In the genomic region with DNA sequence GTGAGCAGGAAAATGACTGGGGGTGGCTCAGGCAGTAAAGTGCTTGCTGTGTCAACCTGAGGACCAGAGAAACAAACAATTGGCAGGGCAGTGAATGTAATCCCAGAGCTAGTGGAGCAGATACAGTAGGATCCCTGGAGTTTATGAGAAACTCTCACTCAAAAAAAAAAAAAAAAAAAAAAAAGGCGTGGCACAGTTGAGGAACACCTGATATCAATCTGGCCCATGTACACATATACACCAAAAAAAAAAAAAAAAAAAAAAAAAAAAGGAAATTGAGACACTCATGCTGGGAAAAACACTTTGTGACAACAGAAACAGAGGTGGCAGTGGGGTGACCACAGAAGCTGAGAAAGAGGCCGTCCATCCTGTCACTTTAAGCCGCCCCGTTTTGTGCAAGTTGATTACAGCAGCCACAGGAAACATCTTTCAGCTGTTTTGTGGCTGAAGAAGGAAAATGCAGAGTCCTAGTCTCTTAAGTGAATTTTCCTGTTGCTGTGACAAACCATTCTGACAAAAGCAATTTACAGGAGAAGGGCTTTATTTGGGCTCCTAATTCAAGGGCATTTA, we compare ENCODE assay signal across 10 mouse cellular contexts. TPM values are rescaled to one million over a fixed set of nuclear protein-coding genes. Genes with fewer than 3 reads are reported as not detected.
DNase-seq lines count a peak whose midpoint lies in the region; ATAC-seq and TF ChIP-seq lines count a peak whose summit lies in the region.
"Had no signal": no experiment of that assay in that cellular context is flagged by ENCODE, and none has a peak within 500 bp of the region (broad histone marks: within the 10 kb centered on the region; RNA-seq: fewer than 3 reads in every experiment).

No protein-coding gene starts in this region.

- TF ChIP-seq CTCF in CH12.LX (conservative IDR thresholded peaks at IDR 0.05 in 1 of 2, IDR thresholded peaks at IDR 0.05 in 1 of 2; ENCODE audit: low read depth in 2 of 2, low read length in 2 of 2): no peak
- no peak for TF ChIP-seq CTCF in bone marrow, adult 2 months (IDR thresholded peaks at IDR 0.05; ENCODE audit: control insufficient read depth, insufficient read depth, low read length)

- peak; percentile 93 for ATAC-seq in megakaryocyte progenitor cell, adult 5-6 weeks (replicated peaks; ENCODE audit: poor library complexity)
- ATAC-seq: forebrain, embryonic 14.5 days; Patski had no signal

- WGBS in bone marrow, adult 2 months: 7% methylated on average over 4 of the region's 4 CpGs

- H3K27me3 ChIP-seq in CH12.LX (replicated peaks): no peaks in the 10 kb centered on the region
- H3K27me3 ChIP-seq: Patski had no signal

- peak; percentile 29 for DNase-seq in kidney, postnatal 10 days
- no peak for DNase-seq in kidney, adult 9 months
- DNase-seq in CH12.LX (ENCODE audit: extremely low read depth): no peak
- no peak for DNase-seq in urinary bladder, adult 18-20 months (ENCODE audit: low spot score in 2 of 2)
- DNase-seq in cerebellum, adult 11-12 months: no peak

- in situ Hi-C loops in CH12.LX (cut with MboI; ENCODE audit: low pct_ligation_motif_present, low pct_unique_long_range_greater_than_20kb, low sequenced_read_pairs): no loop called here

- H3K9ac ChIP-seq in CH12.LX (ENCODE audit: insufficient read depth, low read depth): no peak overlapping the region

- no peaks in the 10 kb centered on the region for H3K79me2 ChIP-seq in CH12.LX (replicated peaks; ENCODE audit: control insufficient read depth, extremely low read depth, insufficient read depth, poor library complexity, severe bottlenecking)

- dilution Hi-C loops in CH12.LX (cut with MboI; ENCODE audit: extremely low pct_ligation_motif_present, extremely low pct_unique_long_range_greater_than_20kb, low sequenced_read_pairs): no loop called here

- TF ChIP-seq POLR2A in CH12.LX (IDR thresholded peaks at IDR 0.05; ENCODE audit: low read depth, low read length): no peak
- TF ChIP-seq POLR2A in bone marrow, adult 2 months (IDR thresholded peaks at IDR 0.05; ENCODE audit: borderline replicate concordance, control insufficient read depth, low read depth, low read length): no peak

- TF ChIP-seq EP300 in CH12.LX (IDR thresholded peaks at IDR 0.05; ENCODE audit: low read length): no peak

- no peaks in the 10 kb centered on the region for H3K36me3 ChIP-seq in CH12.LX (replicated peaks in 1 of 2; ENCODE audit: control insufficient read depth in 1 of 2, insufficient read depth in 1 of 2, low read length in 1 of 2)

- no peak overlapping the region for H3K4me2 ChIP-seq in CH12.LX (ENCODE audit: insufficient read depth, low read depth, poor library complexity, severe bottlenecking)

- TF ChIP-seq RAD21 in CH12.LX (IDR thresholded peaks at IDR 0.05; ENCODE audit: low read depth, low read length): no peak

- H3K27ac ChIP-seq in CH12.LX (ENCODE audit: insufficient read depth, low read depth): no peak overlapping the region
- H3K27ac ChIP-seq in bone marrow, adult 2 months (ENCODE audit: control insufficient read depth, insufficient read depth, low read depth, low read length, poor library complexity): peak overlapping the region; percentile 90
- H3K27ac ChIP-seq: layer of hippocampus, adult 2 months had no signal

- H3K4me3 ChIP-seq in CH12.LX (replicated peaks in 1 of 3; ENCODE audit: low read depth in 2 of 3, low read length in 2 of 3, poor library complexity in 1 of 3): no peak overlapping the region
- no peak overlapping the region for H3K4me3 ChIP-seq in bone marrow, adult 2 months (replicated peaks; ENCODE audit: control insufficient read depth, low read depth, low read length)
- H3K4me3 ChIP-seq: layer of hippocampus, adult 2 months had no signal

- H3K4me1 ChIP-seq in CH12.LX (ENCODE audit: control insufficient read depth in 1 of 2, insufficient read depth in 2 of 2): peaks cover 0 to 3% of the 10 kb centered on the region in 2 experiments; a peak in 1 of 4 replicates
- peaks cover 5% of the 10 kb centered on the region for H3K4me1 ChIP-seq in bone marrow, adult 2 months (ENCODE audit: control insufficient read depth, insufficient read depth, low read length)

- H3K9me3 ChIP-seq in CH12.LX (replicated peaks; ENCODE audit: low read length): no peaks in the 10 kb centered on the region

TF ChIP-seq in CH12.LX, 34 proteins besides CTCF, POLR2A, EP300 and RAD21:
- TF ChIP-seq ZNF384 (IDR thresholded peaks at IDR 0.05; ENCODE audit: low read depth, low read length): peak; percentile 65
- no peak for TF ChIP-seq ZC3H11A (IDR thresholded peaks at IDR 0.05; ENCODE audit: low read depth, low read length)
TF ChIP-seq in CH12.LX: peak in this region for 1.

RNA-seq across cellular contexts. Expression of a gene that starts 21.7 kb away (rescaled TPM):
- total RNA-seq in CH12.LX (2012; rRNA removed) (9.4 and 13.4 TPM in 2 replicates), CH12.LX (2014; rRNA removed) (5.9 and 6.1 TPM in 2 replicates)
- polyA plus RNA-seq in CH12.LX (2012; ENCODE audit: insufficient read length, low read depth): 11.8 and 13.4 TPM in 2 replicates
- polyA plus RNA-seq in bone marrow, adult 2 months (2011; ENCODE audit: insufficient read depth, insufficient read length, low replicate concordance, missing spikeins): 35.1 and 44.9 TPM in 2 replicates
- 6.7 and 8.9 TPM in 2 replicates for total RNA-seq in megakaryocyte progenitor cell, adult 5-6 weeks (2015)
- 5.6 and 7.5 TPM in 2 replicates for total RNA-seq in megakaryocyte progenitor cell, adult 5-6 weeks (2017)
